ENCODE assay signal across 8 mouse cellular contexts in the genomic region with DNA sequence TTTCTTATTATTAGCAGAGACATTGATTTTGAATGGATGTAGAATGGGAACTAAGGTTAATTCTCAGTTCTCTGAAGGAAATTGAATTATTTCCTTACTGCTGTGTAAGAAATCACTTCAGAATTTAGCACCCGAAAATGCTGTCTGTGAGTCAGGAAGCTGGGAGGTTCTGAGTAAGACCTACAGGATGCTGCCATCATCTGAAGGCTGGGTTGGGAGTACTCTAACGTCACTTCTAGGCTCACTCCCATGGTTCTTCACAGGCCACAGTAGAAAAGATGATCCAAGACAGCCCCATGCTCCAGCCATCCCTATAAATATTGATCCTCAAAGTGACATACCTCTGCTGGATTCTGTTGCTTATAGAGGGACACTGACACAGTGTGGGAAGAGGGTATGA. TPM values are rescaled to one million over a fixed set of nuclear protein-coding genes. Genes with fewer than 3 reads are reported as not detected.
DNase-seq lines count a peak whose midpoint lies in the region; ATAC-seq lines count a peak whose summit lies in the region.
"Had no signal": no experiment of that assay in that cellular context is flagged by ENCODE, and none has a peak within 500 bp of the region (broad histone marks: within the 10 kb centered on the region; RNA-seq: fewer than 3 reads in every experiment).

No protein-coding gene starts in this region.

- H3K27ac ChIP-seq in kidney, embryonic 14.5 days (ENCODE audit: low read depth, low read length): no peak overlapping the region
- H3K27ac ChIP-seq in embryonic facial prominence, embryonic 10.5 days (replicated peaks): no peak overlapping the region
- H3K27ac ChIP-seq in hindbrain, embryonic 10.5 days: peak overlapping the region; percentile 96
- H3K27ac ChIP-seq in midbrain, embryonic 14.5 days (replicated peaks; ENCODE audit: low read depth, low read length): no peak overlapping the region
- H3K27ac ChIP-seq in kidney, embryonic 15.5 days: no peak overlapping the region

- ATAC-seq in kidney, embryonic 14.5 days (ENCODE audit: low FRiP score, low TSS enrichment): no peak
- ATAC-seq in midbrain, embryonic 14.5 days (ENCODE audit: low FRiP score, low TSS enrichment): no peak
- no peak for ATAC-seq in kidney, embryonic 15.5 days (replicated peaks; ENCODE audit: low FRiP score)

- no peaks in the 10 kb centered on the region for H3K36me3 ChIP-seq in kidney, embryonic 14.5 days (ENCODE audit: control insufficient read depth, insufficient read depth, low read length)
- no peaks in the 10 kb centered on the region for H3K36me3 ChIP-seq in embryonic facial prominence, embryonic 10.5 days (replicated peaks)
- H3K36me3 ChIP-seq in hindbrain, embryonic 10.5 days: no peaks in the 10 kb centered on the region
- H3K36me3 ChIP-seq in midbrain, embryonic 14.5 days (ENCODE audit: control insufficient read depth, insufficient read depth, low read length): no peaks in the 10 kb centered on the region
- no peaks in the 10 kb centered on the region for H3K36me3 ChIP-seq in kidney, embryonic 15.5 days

- H3K9me3 ChIP-seq in kidney, embryonic 14.5 days (ENCODE audit: control insufficient read depth, low read length): no peaks in the 10 kb centered on the region
- no peaks in the 10 kb centered on the region for H3K9me3 ChIP-seq in embryonic facial prominence, embryonic 10.5 days
- H3K9me3 ChIP-seq in hindbrain, embryonic 10.5 days: no peaks in the 10 kb centered on the region
- H3K9me3 ChIP-seq in midbrain, embryonic 14.5 days (ENCODE audit: control insufficient read depth, low read length): no peaks in the 10 kb centered on the region
- H3K9me3 ChIP-seq in kidney, embryonic 15.5 days (replicated peaks): no peaks in the 10 kb centered on the region

- H3K4me3 ChIP-seq in kidney, embryonic 14.5 days (ENCODE audit: low read length): peak overlapping the region; percentile 75; the same call in 1 of the 2 replicates
- peak overlapping the region; percentile 93; the same call in 1 of the 2 replicates for H3K4me3 ChIP-seq in embryonic facial prominence, embryonic 10.5 days
- H3K4me3 ChIP-seq in hindbrain, embryonic 10.5 days: peak overlapping the region; percentile 97
- peak overlapping the region; percentile 90 for H3K4me3 ChIP-seq in midbrain, embryonic 14.5 days (replicated peaks; ENCODE audit: low read depth, low read length)
- H3K4me3 ChIP-seq in kidney, embryonic 15.5 days (replicated peaks): no peak overlapping the region

- H3K9ac ChIP-seq in kidney, embryonic 14.5 days (ENCODE audit: low read depth, low read length): no peak overlapping the region
- H3K9ac ChIP-seq in midbrain, embryonic 14.5 days (replicated peaks; ENCODE audit: low read length): no peak overlapping the region
- H3K9ac ChIP-seq in kidney, embryonic 15.5 days: no peak overlapping the region

- 66% methylated on average over 2 of the region's 2 CpGs for WGBS in kidney, embryonic 14.5 days
- WGBS in embryonic facial prominence, embryonic 10.5 days: 73% methylated on average over 2 of the region's 2 CpGs
- WGBS in hindbrain, embryonic 10.5 days: 59% methylated on average over 2 of the region's 2 CpGs
- WGBS in midbrain, embryonic 14.5 days: 64% methylated on average over 2 of the region's 2 CpGs
- 65% methylated on average over 2 of the region's 2 CpGs for WGBS in kidney, embryonic 15.5 days

- H3K4me2 ChIP-seq in kidney, embryonic 14.5 days (replicated peaks; ENCODE audit: low read depth, low read length): peak overlapping the region; percentile 96; the same call in 1 of the 2 replicates
- peak overlapping the region; percentile 95 for H3K4me2 ChIP-seq in midbrain, embryonic 14.5 days (ENCODE audit: low read length)
- no peak overlapping the region for H3K4me2 ChIP-seq in kidney, embryonic 15.5 days

- no peaks in the 10 kb centered on the region for H3K27me3 ChIP-seq in kidney, embryonic 14.5 days (ENCODE audit: control insufficient read depth, insufficient read depth, low read length)
- H3K27me3 ChIP-seq in embryonic facial prominence, embryonic 10.5 days (replicated peaks; ENCODE audit: low read depth, poor library complexity, severe bottlenecking): peaks cover 3% of the 10 kb centered on the region; the same call in 1 of the 2 replicates
- no peaks in the 10 kb centered on the region for H3K27me3 ChIP-seq in hindbrain, embryonic 10.5 days (ENCODE audit: insufficient read depth, poor library complexity, severe bottlenecking)
- H3K27me3 ChIP-seq in midbrain, embryonic 14.5 days (ENCODE audit: control insufficient read depth, insufficient read depth, low read length): no peaks in the 10 kb centered on the region
- H3K27me3 ChIP-seq in kidney, embryonic 15.5 days: no peaks in the 10 kb centered on the region

- no peak for DNase-seq in kidney, adult 8-10 months
- no peak for DNase-seq in embryonic facial prominence, embryonic 10.5 days (ENCODE audit: low spot score)
- DNase-seq in hindbrain, embryonic 10.5 days (ENCODE audit: low spot score): no peak
- no peak for DNase-seq in midbrain, embryonic 14.5 days
- DNase-seq in left cerebral cortex, adult 9 months (ENCODE audit: low spot score in 2 of 2): no peak
- DNase-seq: layer of hippocampus, postnatal 36 days had no signal

- peaks cover 8% of the 10 kb centered on the region; the same call in 1 of the 2 replicates for H3K4me1 ChIP-seq in kidney, embryonic 14.5 days (ENCODE audit: control insufficient read depth, insufficient read depth, low read length)
- peaks cover 21% of the 10 kb centered on the region for H3K4me1 ChIP-seq in embryonic facial prominence, embryonic 10.5 days
- peaks cover 33% of the 10 kb centered on the region for H3K4me1 ChIP-seq in hindbrain, embryonic 10.5 days (replicated peaks)
- peaks cover 14% of the 10 kb centered on the region; the same call in 1 of the 2 replicates for H3K4me1 ChIP-seq in midbrain, embryonic 14.5 days (ENCODE audit: control insufficient read depth, insufficient read depth, low read length)
- H3K4me1 ChIP-seq in kidney, embryonic 15.5 days: peaks cover 16% of the 10 kb centered on the region

RNA-seq across cellular contexts. Expression of a gene that starts 1.9 kb away (rescaled TPM):
- 7.9 and 12.1 TPM in 2 replicates for polyA plus RNA-seq in kidney, embryonic 14.5 days (2014; fragmentation: Nextera tagmentation; extraction: Ambion mirVana)
- polyA plus RNA-seq in embryonic facial prominence, embryonic 10.5 days (2016; fragmentation: Nextera tagmentation; extraction: Ambion mirVana): 6.4 and 7.9 TPM in 2 replicates
- 14.4 and 14.6 TPM in 2 replicates for polyA plus RNA-seq in hindbrain, embryonic 10.5 days (2016; fragmentation: Nextera tagmentation; extraction: Ambion mirVana)
- 22.7 and 23.4 TPM in 2 replicates for polyA plus RNA-seq in midbrain, embryonic 14.5 days (2014; fragmentation: Nextera tagmentation; extraction: Ambion mirVana)
- 6.0 and 7.7 TPM in 2 replicates for polyA plus RNA-seq in kidney, embryonic 15.5 days (2015; fragmentation: Nextera tagmentation; extraction: Ambion mirVana)

RNA-seq across cellular contexts. Expression of a gene that starts 6.1 kb away (rescaled TPM):
- polyA plus RNA-seq in kidney, embryonic 14.5 days (2014; fragmentation: Nextera tagmentation; extraction: Ambion mirVana): 55.5 and 69.3 TPM in 2 replicates
- 91.2 and 92.7 TPM in 2 replicates for polyA plus RNA-seq in embryonic facial prominence, embryonic 10.5 days (2016; fragmentation: Nextera tagmentation; extraction: Ambion mirVana)
- polyA plus RNA-seq in hindbrain, embryonic 10.5 days (2016; fragmentation: Nextera tagmentation; extraction: Ambion mirVana): 86.7 and 103 TPM in 2 replicates
- polyA plus RNA-seq in midbrain, embryonic 14.5 days (2014; fragmentation: Nextera tagmentation; extraction: Ambion mirVana): 55.7 and 64.6 TPM in 2 replicates
- polyA plus RNA-seq in kidney, embryonic 15.5 days (2015; fragmentation: Nextera tagmentation; extraction: Ambion mirVana): 59.3 and 63.3 TPM in 2 replicates
